Mouse (Mus musculus) stomach, embryonic 14.5 days (tissue): Measurements from ENCODE around the gene Arsg. TPM values are rescaled to one million over a fixed set of nuclear protein-coding genes. Genes with fewer than 3 reads are reported as not detected.

Source experiments
- ATAC-seq: fragments of 200-750 bp; cut with Nextera tagmentation; 2 replicates; pipeline ENCODE4 v1.8.0; 2017; ENCODE audit warnings: low read depth, moderate TSS enrichment; ENCODE audit not compliant: insufficient number of reproducible peaks, insufficient read depth, low FRiP score
- H3K27ac ChIP-seq: fragments of 300-500 bp; sonication (generic); 2 replicates; pipeline ENCODE4 v1.5.1; 2014; ENCODE audit warnings: mild to moderate bottlenecking, low read length, moderate library complexity, mixed read lengths
- H3K27me3 ChIP-seq: fragments of 300-500 bp; sonication (generic); 2 replicates; pipeline ENCODE4 v1.6.1; 2014; ENCODE audit warnings: low read length, control low read depth, mixed read lengths; ENCODE audit not compliant: control insufficient read depth, insufficient read depth
- H3K36me3 ChIP-seq: fragments of 300-500 bp; sonication (generic); 2 replicates; pipeline ENCODE4 v1.6.1; 2014; ENCODE audit warnings: mild to moderate bottlenecking, control low read depth, low read length, moderate library complexity, mixed read lengths; ENCODE audit not compliant: control insufficient read depth, insufficient read depth
- H3K4me1 ChIP-seq: fragments of 300-500 bp; sonication (generic); 2 replicates; pipeline ENCODE4 v1.6.1; 2014; ENCODE audit warnings: low read length, control low read depth, mixed read lengths; ENCODE audit not compliant: control insufficient read depth, insufficient read depth
- H3K4me2 ChIP-seq: fragments of 300-500 bp; sonication (generic); replicated peaks from 2 replicates; pipeline ENCODE4 v1.6.1; 2014; ENCODE audit warnings: low read depth, low read length, control low read depth
- H3K4me3 ChIP-seq: fragments of 300-500 bp; sonication (generic); 2 replicates; pipeline ENCODE4 v1.5.1; 2014; ENCODE audit warnings: low read depth, low read length, control low read depth
- H3K9ac ChIP-seq: fragments of 300-500 bp; sonication (generic); replicated peaks from 2 replicates; pipeline ENCODE4 v1.6.1; 2014; ENCODE audit warnings: low read depth, mild to moderate bottlenecking, control low read depth, low read length, moderate library complexity, mixed read lengths
- H3K9me3 ChIP-seq: fragments of 300-500 bp; sonication (generic); 2 replicates; pipeline ENCODE4 v1.6.1; 2016; ENCODE audit warnings: low read depth, low read length, control low read depth; ENCODE audit not compliant: control insufficient read depth
- WGBS: fragments of 180-500 bp; shearing (Covaris S2); extraction: QIAGEN DNeasy Blood & Tissue Kit; methylation state at CpG from one replicate; pipeline ENCODE4 v1.1.7; 2014; 5-methylcytosine and 5-hydroxymethylcytosine counted together
- polyA plus RNA-seq: library from polyadenylated mRNA; unstranded; fragments of >200 nt; fragmentation: Nextera tagmentation; extraction: Ambion mirVana; gene quantifications from 2 replicates; pipeline ENCODE4 v1.2.1, GENCODE M21; 2014

The Arsg gene
- polyA plus RNA-seq, 1 experiment from 2014 or later: 3.5 TPM

DNA sequence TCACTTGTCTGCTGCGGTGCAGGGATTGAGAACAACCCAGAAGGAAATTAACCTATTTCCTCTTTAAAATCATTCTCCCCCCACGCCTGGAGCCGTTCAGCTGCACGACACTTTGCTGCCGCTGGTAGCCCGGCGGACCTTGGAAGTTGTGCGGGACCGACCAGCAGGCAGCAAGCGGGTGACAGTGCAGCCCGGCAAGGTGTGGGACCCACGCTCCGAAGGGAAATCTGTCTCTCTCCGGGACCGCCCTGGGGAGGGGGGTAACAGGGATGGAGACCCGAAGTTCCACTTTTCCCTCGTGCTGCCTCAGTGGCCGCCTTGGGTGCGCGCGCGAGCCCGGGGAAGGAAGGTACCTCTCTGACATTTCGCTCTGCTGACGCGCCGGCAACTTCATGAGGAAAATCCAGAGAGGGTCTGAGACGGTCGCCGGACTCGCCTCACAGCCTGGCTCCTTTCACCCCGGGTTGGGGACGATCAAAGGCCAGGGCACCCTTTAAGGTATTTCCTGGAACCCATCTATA is 943 bp upstream of the Arsg start:
- Histone ChIP-seq H3K4me1 (0 out of 2 replicates have a peak, but pooled peaks cover 3% of the 10 kb centered on the region), H3K36me3 (no peaks in the 10 kb centered on the region), H3K9ac (peak overlapping the region; percentile 71), H3K9me3 (no peaks in the 10 kb centered on the region), H3K27me3 (no peaks in the 10 kb centered on the region), H3K4me2 (peak overlapping the region; percentile 94), H3K27ac (no peak overlapping the region), H3K4me3 (peak overlapping the region; percentile 80)
- WGBS: under 1% methylated on average over 33 of the region's 33 CpGs
- no peak for ATAC-seq

DNA sequence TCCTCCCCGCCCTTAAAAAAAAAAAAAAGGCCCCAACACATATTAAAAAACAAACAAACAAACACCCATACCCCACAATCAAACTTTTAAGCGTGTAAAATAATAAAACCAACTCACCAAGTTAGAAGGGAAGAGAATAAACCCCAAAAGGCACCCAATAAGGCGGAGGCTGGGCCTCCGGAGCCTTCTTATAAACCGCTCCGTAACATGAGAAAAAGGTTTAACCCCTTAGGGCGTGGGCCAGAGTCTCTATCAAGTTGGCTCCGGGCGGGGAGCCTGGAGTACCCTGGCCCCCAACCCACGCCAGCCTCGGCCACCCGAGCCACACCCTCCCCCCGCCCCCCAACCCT is 378 bp upstream of the Arsg start:
- H3K27me3 ChIP-seq: no peaks in the 10 kb centered on the region
- peak; percentile 44 for ATAC-seq
- 0% methylated on average over 12 of the region's 13 CpGs for WGBS

DNA sequence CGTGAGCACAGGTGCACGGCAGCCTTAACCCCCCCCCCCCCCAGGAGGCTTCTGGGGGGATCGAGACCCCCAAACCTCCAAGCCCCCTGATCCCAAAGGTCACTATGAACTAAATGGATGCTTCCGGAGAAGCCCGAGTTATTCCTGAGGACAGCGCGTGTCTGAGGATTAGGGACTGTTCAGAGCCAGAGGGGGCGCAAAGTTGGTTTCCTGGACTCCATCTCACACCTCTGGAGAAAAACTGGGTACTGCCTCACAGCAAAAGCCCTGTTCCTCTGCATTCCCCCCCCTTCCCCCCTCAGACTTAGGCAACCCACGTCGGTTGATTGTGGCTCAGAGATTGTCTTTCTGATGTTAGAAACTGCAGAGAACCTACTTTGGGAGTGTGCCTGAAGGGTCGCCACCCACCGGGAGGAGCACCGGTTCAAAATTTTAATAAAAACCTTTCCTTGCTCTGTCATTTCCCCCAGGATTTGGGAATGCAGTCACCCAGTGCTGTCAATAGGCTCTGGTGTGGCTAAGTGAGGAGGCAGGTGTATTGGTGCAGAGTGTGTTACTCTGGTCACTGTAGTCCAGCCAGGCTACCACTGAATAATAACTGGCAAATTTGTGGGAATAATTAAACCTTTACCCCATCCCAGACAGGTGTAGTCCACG is 1.0 kb downstream of the Arsg start:
- Histone ChIP-seq H3K9ac (peak overlapping the region; percentile 71), H3K27ac (no peak overlapping the region; the same call in 1 of the 2 replicates), H3K4me1 (0 out of 2 replicates have a peak, but pooled peaks cover 3% of the 10 kb centered on the region), H3K4me3 (peak overlapping the region; percentile 80), H3K4me2 (peak overlapping the region; percentile 94), H3K9me3 (no peaks in the 10 kb centered on the region), H3K36me3 (no peaks in the 10 kb centered on the region), H3K27me3 (no peaks in the 10 kb centered on the region)
- 10% methylated on average over 14 of the region's 14 CpGs for WGBS
- peak; percentile 3; the same call in 1 of the 2 replicates for ATAC-seq

More for the DNA sequence above, 378 bp upstream of the Arsg start:
- peak overlapping the region; percentile 80 for H3K4me3 ChIP-seq
- no peaks in the 10 kb centered on the region for H3K9me3 ChIP-seq
- H3K9ac ChIP-seq: peak overlapping the region; percentile 71
- H3K36me3 ChIP-seq: no peaks in the 10 kb centered on the region
- H3K4me1 ChIP-seq: 0 out of 2 replicates have a peak, but pooled peaks cover 3% of the 10 kb centered on the region
- H3K27ac ChIP-seq: peak overlapping the region; percentile 74; the same call in 1 of the 2 replicates
- peak overlapping the region; percentile 94 for H3K4me2 ChIP-seq

DNA sequence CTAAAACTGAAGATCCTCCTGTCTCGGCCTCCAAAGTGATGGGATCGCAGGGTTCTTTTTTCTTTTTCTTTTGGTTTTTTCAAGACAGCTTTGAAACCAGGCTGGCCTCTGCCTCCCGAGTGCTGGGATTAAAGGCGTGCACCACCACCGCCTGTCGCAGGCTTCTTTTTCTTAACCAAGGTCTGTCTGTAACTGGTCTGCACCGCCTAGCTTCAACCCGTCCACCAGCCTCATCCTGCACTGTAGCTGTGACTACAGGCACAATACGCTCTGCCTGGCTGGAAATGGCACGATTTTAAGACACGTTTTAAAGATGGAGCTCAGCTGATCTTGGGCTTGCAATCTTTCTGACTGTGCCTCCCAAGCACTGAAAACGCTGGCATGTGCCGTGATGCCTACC is 1.7 kb downstream of the Arsg start:
- WGBS: 80% methylated on average over 13 of the region's 13 CpGs
- H3K4me2 ChIP-seq: no peak overlapping the region
- H3K36me3 ChIP-seq: no peaks in the 10 kb centered on the region
- 0 out of 2 replicates have a peak, but pooled peaks cover 3% of the 10 kb centered on the region for H3K4me1 ChIP-seq
- no peak overlapping the region for H3K9ac ChIP-seq
- H3K27ac ChIP-seq: no peak overlapping the region
- no peak for ATAC-seq
- no peak overlapping the region for H3K4me3 ChIP-seq
- H3K9me3 ChIP-seq: no peaks in the 10 kb centered on the region
- no peaks in the 10 kb centered on the region for H3K27me3 ChIP-seq

DNA sequence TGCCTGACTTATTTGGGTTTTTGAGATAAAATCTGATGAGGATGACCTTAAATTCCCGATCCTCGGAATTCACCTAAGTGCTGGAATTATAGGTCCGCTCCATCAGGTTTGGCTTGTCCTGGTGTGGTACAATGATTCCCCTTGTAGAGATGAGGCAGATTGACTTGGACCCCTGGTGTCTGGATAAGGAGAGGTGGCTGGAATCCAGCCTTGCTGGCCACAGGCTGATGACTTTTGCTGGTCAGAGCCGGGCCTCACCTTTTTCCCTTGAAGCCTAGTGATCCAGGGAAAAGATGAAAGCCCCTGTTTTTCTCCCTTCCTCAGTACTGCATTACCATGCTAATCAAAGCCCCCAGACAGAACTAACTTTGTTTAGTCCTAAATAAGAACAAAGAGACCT is 2.5 kb downstream of the Arsg start:
- H3K4me2 ChIP-seq: no peak overlapping the region
- 82% methylated on average over 4 of the region's 4 CpGs for WGBS
- no peak overlapping the region for H3K4me3 ChIP-seq
- 0 out of 2 replicates have a peak, but pooled peaks cover 3% of the 10 kb centered on the region for H3K4me1 ChIP-seq
- no peak for ATAC-seq
- no peaks in the 10 kb centered on the region for H3K27me3 ChIP-seq
- no peaks in the 10 kb centered on the region for H3K9me3 ChIP-seq
- H3K27ac ChIP-seq: no peak overlapping the region
- H3K9ac ChIP-seq: no peak overlapping the region
- no peaks in the 10 kb centered on the region for H3K36me3 ChIP-seq

DNA sequence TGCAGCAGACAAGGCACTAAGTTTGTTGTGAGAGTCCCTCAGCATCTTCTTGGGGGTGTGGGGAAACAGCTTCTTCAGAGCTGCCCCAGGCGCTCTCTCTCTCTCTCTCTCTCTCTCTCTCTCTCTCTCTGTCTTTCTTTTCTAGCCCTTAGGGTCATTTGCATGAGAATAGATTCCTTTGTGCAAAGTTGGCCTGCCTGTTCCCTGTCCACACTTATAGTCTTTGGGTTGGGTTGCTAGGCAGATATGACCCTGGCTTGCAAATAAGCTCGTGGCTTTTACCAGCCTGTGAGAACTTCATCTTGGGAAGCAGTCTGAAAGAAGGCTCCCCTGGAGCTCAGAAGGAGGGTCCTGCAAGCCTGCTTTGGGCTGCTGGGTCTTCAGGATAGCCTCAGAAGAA is 3.1 kb downstream of the Arsg start:
- Histone ChIP-seq H3K9me3 (no peaks in the 10 kb centered on the region), H3K27ac (no peak overlapping the region), H3K27me3 (no peaks in the 10 kb centered on the region), H3K4me3 (no peak overlapping the region), H3K4me2 (no peak overlapping the region), H3K36me3 (no peaks in the 10 kb centered on the region), H3K9ac (no peak overlapping the region), H3K4me1 (0 out of 2 replicates have a peak, but pooled peaks cover 3% of the 10 kb centered on the region)
- 62% methylated on average over 2 of the region's 2 CpGs for WGBS
- no peak for ATAC-seq

DNA sequence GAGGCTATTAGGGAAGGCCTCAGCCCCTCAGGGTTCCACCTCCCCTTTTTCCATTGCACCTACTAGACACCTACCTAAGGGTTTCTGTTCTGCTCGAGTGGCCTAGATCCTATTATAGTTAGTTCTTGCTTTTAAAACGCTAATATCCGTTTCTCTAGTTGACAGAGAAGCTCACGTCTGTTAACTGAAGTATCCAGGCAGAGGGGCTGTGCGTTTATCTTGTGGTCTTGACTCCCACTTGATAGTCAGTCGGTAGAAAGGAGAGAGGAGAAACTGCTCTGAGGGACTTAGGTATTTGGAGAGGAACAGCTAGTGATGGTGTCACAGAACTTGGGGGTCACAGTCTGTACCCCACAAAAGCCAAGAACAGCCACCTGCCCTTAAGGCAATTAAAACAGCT is 3.5 kb downstream of the Arsg start:
- Histone ChIP-seq H3K4me3 (no peak overlapping the region), H3K9ac (no peak overlapping the region), H3K27me3 (no peaks in the 10 kb centered on the region), H3K4me1 (0 out of 2 replicates have a peak, but pooled peaks cover under 1% of the 10 kb centered on the region), H3K36me3 (no peaks in the 10 kb centered on the region), H3K4me2 (no peak overlapping the region), H3K9me3 (no peaks in the 10 kb centered on the region), H3K27ac (no peak overlapping the region)
- 50% methylated on average over 6 of the region's 6 CpGs for WGBS
- no peak for ATAC-seq

DNA sequence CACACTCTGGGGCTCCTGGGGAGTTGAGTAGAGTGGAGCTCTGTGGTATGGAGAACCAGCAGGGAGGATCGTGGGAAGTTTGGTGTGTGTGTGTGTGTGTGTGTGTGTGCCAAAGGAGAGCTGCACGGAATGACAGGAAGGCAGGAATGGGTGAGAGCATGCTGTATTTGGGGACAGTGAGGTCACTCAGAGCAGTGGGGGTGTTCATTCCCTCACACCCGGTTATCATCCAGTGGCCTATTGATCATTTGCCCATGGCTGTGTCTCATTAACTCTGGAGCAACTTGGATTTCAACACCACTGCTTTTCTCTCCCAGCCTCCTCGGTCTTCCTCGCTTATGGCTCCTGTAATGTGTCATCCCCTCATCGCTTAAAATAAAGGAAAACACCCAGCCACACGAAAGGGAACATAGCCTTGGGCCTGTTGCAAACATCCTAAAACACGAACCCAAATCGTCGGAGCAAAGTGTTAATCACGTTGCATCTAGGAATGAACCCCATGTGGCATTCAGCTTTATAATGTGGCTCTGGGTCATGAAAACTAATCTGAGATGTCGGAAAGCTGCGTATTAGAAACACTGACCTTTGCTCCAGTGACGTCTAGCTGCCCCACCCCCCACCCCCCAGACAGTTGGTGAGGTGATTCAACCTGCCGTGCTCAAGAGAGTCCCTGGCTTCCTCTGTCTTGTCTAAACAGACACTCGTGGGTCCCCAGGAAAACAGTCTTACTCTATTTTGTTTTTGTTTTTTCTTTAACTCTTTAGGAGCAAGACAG is 4.6 kb downstream of the Arsg start:
- H3K36me3 ChIP-seq: no peaks in the 10 kb centered on the region
- no peaks in the 10 kb centered on the region for H3K27me3 ChIP-seq
- no peaks in the 10 kb centered on the region for H3K9me3 ChIP-seq
- no peak overlapping the region for H3K4me3 ChIP-seq
- no peak overlapping the region for H3K4me2 ChIP-seq
- ATAC-seq: no peak
- H3K9ac ChIP-seq: no peak overlapping the region
- WGBS: 44% methylated on average over 16 of the region's 16 CpGs
- no peak overlapping the region for H3K27ac ChIP-seq
- no peaks in the 10 kb centered on the region for H3K4me1 ChIP-seq
